In the genomic region with DNA sequence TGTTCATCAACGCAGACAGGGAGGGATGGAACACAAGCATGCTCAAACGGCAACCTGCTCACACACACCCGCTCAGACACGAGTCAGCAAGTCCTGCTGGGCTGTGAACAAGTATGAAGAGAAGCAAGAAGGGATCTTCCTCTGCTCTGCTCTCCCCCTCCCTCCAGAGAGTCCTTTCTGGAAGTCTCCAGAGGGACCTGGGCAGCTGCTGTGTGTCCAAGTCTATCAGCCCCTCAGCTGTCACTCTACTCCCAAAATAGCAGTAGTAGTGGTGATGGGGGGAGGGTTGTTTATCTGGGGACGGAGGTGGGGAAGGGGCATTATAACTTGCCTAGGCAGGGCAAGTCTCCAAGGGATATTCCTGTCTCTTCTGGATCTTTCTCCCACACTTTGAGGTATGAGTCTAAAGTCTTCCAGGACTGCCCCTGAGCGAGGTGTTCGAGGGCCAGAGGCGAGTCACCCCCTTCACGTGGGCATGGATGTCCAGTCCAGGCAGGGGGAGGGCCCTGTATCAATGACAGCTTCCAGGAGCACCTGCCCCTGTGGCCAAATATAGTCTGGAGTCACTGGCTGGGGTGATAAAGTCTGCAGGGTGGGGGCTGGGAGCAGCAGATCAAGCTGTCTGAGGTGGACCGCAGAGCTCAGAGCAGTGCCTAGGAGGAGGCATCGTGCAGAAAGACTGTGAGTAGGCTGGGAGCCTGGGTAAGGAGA, we compare ENCODE assay signal across 23 mouse cellular contexts. TPM values are rescaled to one million over a fixed set of nuclear protein-coding genes. Genes with fewer than 3 reads are reported as not detected.
DNase-seq lines count a peak whose midpoint lies in the region; ATAC-seq and TF ChIP-seq lines count a peak whose summit lies in the region.
"Had no signal": no experiment of that assay in that cellular context is flagged by ENCODE, and none has a peak within 500 bp of the region (broad histone marks: within the 10 kb centered on the region; RNA-seq: fewer than 3 reads in every experiment).

No protein-coding gene starts in this region.

- H3K9ac ChIP-seq in midbrain, embryonic 11.5 days (ENCODE audit: low read length): no peak overlapping the region
- H3K9ac ChIP-seq in midbrain, embryonic 16.5 days (ENCODE audit: low read depth, low read length): no peak overlapping the region
- H3K9ac ChIP-seq in heart, postnatal 0 days (replicated peaks; ENCODE audit: low read depth, low read length): peak overlapping the region; percentile 65
- H3K9ac ChIP-seq in liver, embryonic 12.5 days: no peak overlapping the region
- H3K9ac ChIP-seq: forebrain, embryonic 15.5 days; neural tube, embryonic 13.5 days had no signal

- H3K9me3 ChIP-seq in midbrain, embryonic 11.5 days (ENCODE audit: control insufficient read depth, low read length): no peaks in the 10 kb centered on the region
- H3K9me3 ChIP-seq in midbrain, embryonic 16.5 days (replicated peaks; ENCODE audit: control insufficient read depth, low read length, poor library complexity, severe bottlenecking): no peaks in the 10 kb centered on the region
- H3K9me3 ChIP-seq in heart, postnatal 0 days (replicated peaks; ENCODE audit: control insufficient read depth, low read length): no peaks in the 10 kb centered on the region
- H3K9me3 ChIP-seq in liver, embryonic 12.5 days (replicated peaks): no peaks in the 10 kb centered on the region
- H3K9me3 ChIP-seq: forebrain, embryonic 15.5 days; neural tube, embryonic 13.5 days had no signal

- H3K4me2 ChIP-seq in midbrain, embryonic 11.5 days: no peak overlapping the region
- H3K4me2 ChIP-seq in midbrain, embryonic 16.5 days (ENCODE audit: low read length): no peak overlapping the region
- peak overlapping the region; percentile 65 for H3K4me2 ChIP-seq in heart, postnatal 0 days (ENCODE audit: low read depth, low read length)
- no peak overlapping the region for H3K4me2 ChIP-seq in liver, embryonic 12.5 days
- H3K4me2 ChIP-seq: forebrain, embryonic 15.5 days; neural tube, embryonic 13.5 days had no signal

- TF ChIP-seq EP300 in heart, postnatal 0 days (IDR thresholded peaks at IDR 0.05; ENCODE audit: low read depth): peak; percentile 84

- TF ChIP-seq POLR2A in cerebellum, adult 2 months (IDR thresholded peaks at IDR 0.05; ENCODE audit: borderline replicate concordance, insufficient read depth, low read length): no peak

- peak; percentile 2 for DNase-seq in midbrain, embryonic 11.5 days (ENCODE audit: low spot score, missing footprints)
- peak; percentile 76 for DNase-seq in heart, adult 8-10 months (ENCODE audit: low spot score)
- peak; percentile 91 for DNase-seq in heart, postnatal 0 days (ENCODE audit: low spot score)
- no peak for DNase-seq in cerebellum, adult 2 months
- DNase-seq in liver: no peak
- DNase-seq: cerebellum, adult 18-20 months; embryo, embryonic 11 days; kidney, adult 18-20 months; left cerebral cortex, postnatal 4 days; lung, postnatal 4 days; right cerebral cortex, postnatal 4 days; thymus, adult 18-20 months had no signal

- H3K4me3 ChIP-seq in midbrain, embryonic 11.5 days (ENCODE audit: low read depth, low read length): no peak overlapping the region
- no peak overlapping the region for H3K4me3 ChIP-seq in midbrain, embryonic 16.5 days (ENCODE audit: low read depth, low read length)
- peak overlapping the region; percentile 50 for H3K4me3 ChIP-seq in heart, postnatal 0 days (ENCODE audit: low read depth, low read length)
- H3K4me3 ChIP-seq in cerebellum, adult 2 months (replicated peaks; ENCODE audit: insufficient read depth, low read depth, low read length): no peak overlapping the region
- no peak overlapping the region for H3K4me3 ChIP-seq in liver, embryonic 12.5 days
- H3K4me3 ChIP-seq: erythroblast, embryonic 14.5 days; forebrain, embryonic 15.5 days; neural tube, embryonic 13.5 days had no signal

- no peak for TF ChIP-seq CTCF in heart, postnatal 0 days (IDR thresholded peaks at IDR 0.05; ENCODE audit: low read depth)
- no peak for TF ChIP-seq CTCF in cerebellum, adult 2 months (IDR thresholded peaks at IDR 0.05; ENCODE audit: borderline replicate concordance, insufficient read depth, low read depth, low read length)

- H3K4me1 ChIP-seq in midbrain, embryonic 11.5 days (ENCODE audit: control insufficient read depth, insufficient read depth, low read length): peaks cover 6% of the 10 kb centered on the region
- H3K4me1 ChIP-seq in midbrain, embryonic 16.5 days (ENCODE audit: control insufficient read depth, insufficient read depth, low read length): peaks cover 11% of the 10 kb centered on the region
- peaks cover 37% of the 10 kb centered on the region for H3K4me1 ChIP-seq in heart, postnatal 0 days (ENCODE audit: control insufficient read depth, insufficient read depth)
- peaks cover 4% of the 10 kb centered on the region; the same call in 1 of the 2 replicates for H3K4me1 ChIP-seq in cerebellum, adult 2 months (ENCODE audit: control insufficient read depth, insufficient read depth, low read length)
- peaks cover 31% of the 10 kb centered on the region for H3K4me1 ChIP-seq in liver, embryonic 12.5 days

- no peak overlapping the region for H3K27ac ChIP-seq in midbrain, embryonic 11.5 days (ENCODE audit: low read depth, low read length)
- no peak overlapping the region for H3K27ac ChIP-seq in midbrain, embryonic 16.5 days (ENCODE audit: low read length)
- H3K27ac ChIP-seq in heart, postnatal 0 days (ENCODE audit: low read depth): peak overlapping the region; percentile 96
- H3K27ac ChIP-seq in cerebellum, adult 2 months (ENCODE audit: insufficient read depth, low read length): no peak overlapping the region
- no peak overlapping the region for H3K27ac ChIP-seq in liver, embryonic 12.5 days
- H3K27ac ChIP-seq: forebrain, embryonic 15.5 days; neural tube, embryonic 13.5 days had no signal

- no peak for ATAC-seq in midbrain, embryonic 11.5 days (ENCODE audit: low FRiP score)
- no peak for ATAC-seq in midbrain, embryonic 16.5 days
- peak; percentile 95 for ATAC-seq in heart, postnatal 0 days (ENCODE audit: insufficient read depth, low read depth)
- ATAC-seq in megakaryocyte, adult 5-6 weeks (ENCODE audit: poor library complexity, severe bottlenecking): no peak
- no peak for ATAC-seq in liver, embryonic 12.5 days
- ATAC-seq: forebrain, embryonic 15.5 days; hindbrain, embryonic 16.5 days had no signal

- H3K27me3 ChIP-seq in midbrain, embryonic 11.5 days (ENCODE audit: control insufficient read depth, insufficient read depth, low read length): no peaks in the 10 kb centered on the region
- peaks cover 3% of the 10 kb centered on the region; the same call in 1 of the 2 replicates for H3K27me3 ChIP-seq in midbrain, embryonic 16.5 days (ENCODE audit: control insufficient read depth, insufficient read depth, low read depth, low read length)
- H3K27me3 ChIP-seq in heart, postnatal 0 days (ENCODE audit: control insufficient read depth, insufficient read depth, low read length): no peaks in the 10 kb centered on the region
- H3K27me3 ChIP-seq in cerebellum, adult 2 months (ENCODE audit: control insufficient read depth, insufficient read depth, low read length): no peaks in the 10 kb centered on the region
- peaks cover 45% of the 10 kb centered on the region for H3K27me3 ChIP-seq in liver, embryonic 12.5 days (replicated peaks)
- H3K27me3 ChIP-seq: forebrain, embryonic 15.5 days had no signal

- 85% methylated on average over 11 of the region's 11 CpGs for WGBS in midbrain, embryonic 11.5 days
- 78% methylated on average over 11 of the region's 11 CpGs for WGBS in midbrain, embryonic 16.5 days
- 20% methylated on average over 11 of the region's 11 CpGs for WGBS in heart, postnatal 0 days
- WGBS in cerebellum, adult 2 months: 70% methylated on average over 11 of the region's 11 CpGs
- 47% methylated on average over 11 of the region's 11 CpGs for WGBS in liver, embryonic 12.5 days (ENCODE audit: insufficient replicate concordance)

- no peaks in the 10 kb centered on the region; the same call in 1 of the 2 replicates for H3K36me3 ChIP-seq in midbrain, embryonic 11.5 days (ENCODE audit: control insufficient read depth, insufficient read depth, low read length)
- H3K36me3 ChIP-seq in midbrain, embryonic 16.5 days (ENCODE audit: control insufficient read depth, insufficient read depth, low read length): peaks cover 4% of the 10 kb centered on the region; the same call in 1 of the 2 replicates
- H3K36me3 ChIP-seq in heart, postnatal 0 days (replicated peaks; ENCODE audit: control insufficient read depth, insufficient read depth, low read length): peaks cover 8% of the 10 kb centered on the region
- peaks cover 12% of the 10 kb centered on the region for H3K36me3 ChIP-seq in liver, embryonic 12.5 days
- H3K36me3 ChIP-seq: forebrain, embryonic 15.5 days had no signal

RNA-seq across cellular contexts. Expression of a gene that starts 0.5 kb away (rescaled TPM):
- polyA plus RNA-seq in midbrain, embryonic 11.5 days (2014; fragmentation: Nextera tagmentation; extraction: Ambion mirVana): 0.10 and 0.21 TPM in 2 replicates
- 0.78 and 1.5 TPM in 2 replicates for polyA plus RNA-seq in midbrain, embryonic 16.5 days (2015; fragmentation: Nextera tagmentation; extraction: Ambion mirVana)
- total RNA-seq in heart, adult 8-10 months (2022): 100 to 1,000 TPM; 170 to 223 (median 177) TPM
- total RNA-seq in heart, postnatal 0 days (2014; rRNA removed; ENCODE audit: low replicate concordance): 200 and 239 TPM in 2 replicates
- 153 and 167 TPM in 2 replicates for polyA plus RNA-seq in heart, postnatal 0 days (2015; fragmentation: Nextera tagmentation; extraction: Ambion mirVana)
- 1.9 and 2.3 TPM in 2 replicates for polyA plus RNA-seq in cerebellum, adult 2 months (2012; rRNA removed)
- total RNA-seq in megakaryocyte, adult 5-6 weeks (2015): not detected in 2 replicates
- total RNA-seq in megakaryocyte, adult 5-6 weeks (2017): not detected in 2 replicates
- polyA plus RNA-seq in liver, embryonic 12.5 days (2016; fragmentation: Nextera tagmentation; extraction: Ambion mirVana): 1.1 and 1.4 TPM in 2 replicates
- polyA plus RNA-seq: erythroblast, embryonic 14.5 days had no signal

RNA-seq across cellular contexts. Expression of a gene that starts 2.6 kb away (rescaled TPM):
- polyA plus RNA-seq in midbrain, embryonic 11.5 days (2014; fragmentation: Nextera tagmentation; extraction: Ambion mirVana): 22.9 and 23.7 TPM in 2 replicates
- 35.7 and 36.8 TPM in 2 replicates for polyA plus RNA-seq in midbrain, embryonic 16.5 days (2015; fragmentation: Nextera tagmentation; extraction: Ambion mirVana)
- total RNA-seq in heart, adult 8-10 months (2022): 10 to 100 TPM in 2 of 4 experiments, 1 to 10 TPM in 2; 7.0 to 13.0 (median 9.7) TPM
- total RNA-seq in heart, postnatal 0 days (2014; rRNA removed; ENCODE audit: low replicate concordance): 25.9 and 28.1 TPM in 2 replicates
- polyA plus RNA-seq in heart, postnatal 0 days (2015; fragmentation: Nextera tagmentation; extraction: Ambion mirVana): 9.0 and 9.4 TPM in 2 replicates
- polyA plus RNA-seq in cerebellum, adult 2 months (2012; rRNA removed): 39.5 and 43.0 TPM in 2 replicates
- total RNA-seq in megakaryocyte, adult 5-6 weeks (2015): 4.7 TPM in 2 replicates
- total RNA-seq in megakaryocyte, adult 5-6 weeks (2017): 2.6 and 3.1 TPM in 2 replicates
- 30.6 and 30.7 TPM in 2 replicates for polyA plus RNA-seq in liver, embryonic 12.5 days (2016; fragmentation: Nextera tagmentation; extraction: Ambion mirVana)

RNA-seq across cellular contexts. Expression of a gene that starts 18.9 kb away (rescaled TPM):
- polyA plus RNA-seq in midbrain, embryonic 11.5 days (2014; fragmentation: Nextera tagmentation; extraction: Ambion mirVana): 0.19 and 0.30 TPM in 2 replicates
- polyA plus RNA-seq in midbrain, embryonic 16.5 days (2015; fragmentation: Nextera tagmentation; extraction: Ambion mirVana): 1.0 and 1.1 TPM in 2 replicates
- total RNA-seq in heart, adult 8-10 months (2022): not detected
- total RNA-seq in heart, postnatal 0 days (2014; rRNA removed; ENCODE audit: low replicate concordance): not detected in 2 replicates
- polyA plus RNA-seq in heart, postnatal 0 days (2015; fragmentation: Nextera tagmentation; extraction: Ambion mirVana): 0.10 and 0.12 TPM in 2 replicates
- not detected in 2 replicates for polyA plus RNA-seq in cerebellum, adult 2 months (2012; rRNA removed)
- not detected in 2 replicates for total RNA-seq in megakaryocyte, adult 5-6 weeks (2015)
- total RNA-seq in megakaryocyte, adult 5-6 weeks (2017): not detected in 2 replicates
- polyA plus RNA-seq in liver, embryonic 12.5 days (2016; fragmentation: Nextera tagmentation; extraction: Ambion mirVana): 0.08 and 0.19 TPM in 2 replicates
- total RNA-seq: ES-E14; gastrocnemius, postnatal 4 days; layer of hippocampus, postnatal 25 days; left cerebral cortex, postnatal 4 days; midbrain, postnatal 0 days had no signal

RNA-seq across cellular contexts. Expression of a gene that starts 20.4 kb away (rescaled TPM):
- 13.7 and 17.4 TPM in 2 replicates for polyA plus RNA-seq in midbrain, embryonic 11.5 days (2014; fragmentation: Nextera tagmentation; extraction: Ambion mirVana)
- 13.6 and 13.7 TPM in 2 replicates for polyA plus RNA-seq in midbrain, embryonic 16.5 days (2015; fragmentation: Nextera tagmentation; extraction: Ambion mirVana)
- 10 to 100 TPM in 2 of 4 experiments, 1 to 10 TPM in 2; 7.8 to 10.9 (median 9.9) TPM for total RNA-seq in heart, adult 8-10 months (2022)
- 10.8 and 11.5 TPM in 2 replicates for total RNA-seq in heart, postnatal 0 days (2014; rRNA removed; ENCODE audit: low replicate concordance)
- polyA plus RNA-seq in heart, postnatal 0 days (2015; fragmentation: Nextera tagmentation; extraction: Ambion mirVana): 9.9 and 11.8 TPM in 2 replicates
- 20.9 and 21.2 TPM in 2 replicates for polyA plus RNA-seq in cerebellum, adult 2 months (2012; rRNA removed)
- total RNA-seq in megakaryocyte, adult 5-6 weeks (2015): 7.1 and 7.9 TPM in 2 replicates
- total RNA-seq in megakaryocyte, adult 5-6 weeks (2017): 8.8 and 10.3 TPM in 2 replicates
- 8.6 and 10.0 TPM in 2 replicates for polyA plus RNA-seq in liver, embryonic 12.5 days (2016; fragmentation: Nextera tagmentation; extraction: Ambion mirVana)

RNA-seq across cellular contexts. Expression of a gene that starts 39.8 kb away (rescaled TPM):
- 8.9 and 9.2 TPM in 2 replicates for polyA plus RNA-seq in midbrain, embryonic 11.5 days (2014; fragmentation: Nextera tagmentation; extraction: Ambion mirVana)
- polyA plus RNA-seq in midbrain, embryonic 16.5 days (2015; fragmentation: Nextera tagmentation; extraction: Ambion mirVana): 3.9 and 4.2 TPM in 2 replicates
- total RNA-seq in heart, adult 8-10 months (2022): 1 to 10 TPM; 3.8 to 4.7 (median 4.7) TPM
- 3.8 and 4.8 TPM in 2 replicates for total RNA-seq in heart, postnatal 0 days (2014; rRNA removed; ENCODE audit: low replicate concordance)
- 2.3 and 2.4 TPM in 2 replicates for polyA plus RNA-seq in heart, postnatal 0 days (2015; fragmentation: Nextera tagmentation; extraction: Ambion mirVana)
- 16.8 and 18.6 TPM in 2 replicates for polyA plus RNA-seq in cerebellum, adult 2 months (2012; rRNA removed)
- total RNA-seq in megakaryocyte, adult 5-6 weeks (2015): 20.5 and 26.7 TPM in 2 replicates
- 20.1 and 25.4 TPM in 2 replicates for total RNA-seq in megakaryocyte, adult 5-6 weeks (2017)
- 28.1 and 28.8 TPM in 2 replicates for polyA plus RNA-seq in liver, embryonic 12.5 days (2016; fragmentation: Nextera tagmentation; extraction: Ambion mirVana)

Comparison
In these comparisons a context has a peak if more than half of its experiments do, and no peak if none do; other contexts are left out.
1. DNase-seq: peak in midbrain, embryonic 11.5 days (single experiment), heart, adult 8-10 months (single experiment) and heart, postnatal 0 days (single experiment); none in cerebellum, adult 2 months (0 of 2) and liver (single experiment).
2. RNA of a gene that starts 0.5 kb away (polyA plus RNA-seq): 153 to 167 TPM in heart, postnatal 0 days; 1.9 to 2.3 TPM in cerebellum, adult 2 months, 0.78 to 1.5 TPM in midbrain, embryonic 16.5 days, 1.1 to 1.4 TPM in liver, embryonic 12.5 days and 0.10 to 0.21 TPM in midbrain, embryonic 11.5 days; every median in the first group is over 10 times any median in the second.